Mouse (Mus musculus) testis, adult 2 months (tissue): Measurements from ENCODE around the gene Me3. TPM values are rescaled to one million over a fixed set of nuclear protein-coding genes. Genes with fewer than 3 reads are reported as not detected.

ENCODE experiments used
- H3K27ac ChIP-seq: fragments of 200-500 bp; 2 replicates; pipeline ENCODE4 v1.5.1; 2012; ENCODE audit warnings: low read depth, low read length; ENCODE audit not compliant: control insufficient read depth, insufficient read depth
- H3K27me3 ChIP-seq: fragments of 200-500 bp; 2 replicates; pipeline ENCODE4 v1.6.1; 2012; ENCODE audit warnings: mild to moderate bottlenecking, low read length, moderate library complexity; ENCODE audit not compliant: control insufficient read depth, insufficient read depth
- H3K36me3 ChIP-seq: fragments of 200-500 bp; 2 replicates; pipeline ENCODE4 v1.6.1; 2012; ENCODE audit warnings: mild to moderate bottlenecking, low read length; ENCODE audit not compliant: control insufficient read depth, insufficient read depth
- H3K4me1 ChIP-seq: fragments of 200-500 bp; 2 replicates; pipeline ENCODE4 v1.6.1; 2012; ENCODE audit warnings: low read length; ENCODE audit not compliant: control insufficient read depth, insufficient read depth
- H3K4me3 ChIP-seq: fragments of 200-500 bp; 2 replicates; pipeline ENCODE4 v1.5.1; 2012; ENCODE audit warnings: low read depth, mild to moderate bottlenecking, low read length, moderate library complexity, mixed read lengths; ENCODE audit not compliant: control insufficient read depth
- CTCF ChIP-seq: fragments of 200-500 bp; IDR thresholded peaks from 2 replicates; pipeline ENCODE4 v1.5.1; 2012; ENCODE audit warnings: low read depth, mild to moderate bottlenecking, inconsistent platforms, low read length, moderate library complexity; ENCODE audit not compliant: control insufficient read depth, insufficient read depth, insufficient replicate concordance
- POLR2A ChIP-seq: fragments of 200-500 bp; IDR thresholded peaks from 2 replicates; pipeline ENCODE4 v1.6.1; 2012; ENCODE audit warnings: low read depth, mild to moderate bottlenecking, inconsistent platforms, low read length, moderate library complexity; ENCODE audit not compliant: control insufficient read depth
- polyA plus RNA-seq: library from polyadenylated mRNA; depleted of rRNA; stranded (reverse); fragments of >200 nt; gene quantifications from 2 replicates; pipeline ENCODE4 v1.2.3, GENCODE M21; 2012

The Me3 gene
- polyA plus RNA-seq, 1 experiment, result 17.0 TPM

DNA sequence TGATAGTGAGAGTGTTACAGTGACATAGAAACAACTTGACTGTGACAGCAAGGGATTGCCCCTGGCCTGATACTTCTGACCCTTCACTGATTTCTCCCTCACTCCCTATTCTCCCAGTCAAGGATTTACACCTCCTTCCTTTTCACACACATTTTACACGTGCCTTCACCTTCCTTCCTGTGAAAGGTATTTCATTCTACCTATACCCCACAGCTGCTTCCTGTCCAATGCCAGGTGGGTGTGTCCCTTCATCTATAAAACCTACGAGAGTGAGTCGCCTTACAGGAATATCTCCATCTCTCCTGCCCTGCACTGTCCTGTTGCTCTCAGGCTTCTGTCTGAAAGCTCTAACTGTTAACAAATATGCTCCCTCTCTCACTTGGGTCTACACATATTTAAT, 163.2 kb downstream of the Me3 start:
- Histone ChIP-seq H3K4me1 (no peaks in the 10 kb centered on the region), H3K27me3 (no peaks in the 10 kb centered on the region), H3K4me3 (no peak overlapping the region), H3K27ac (no peak overlapping the region), H3K36me3 (no peaks in the 10 kb centered on the region)
- TF ChIP-seq CTCF (no peak), POLR2A (no peak)

DNA sequence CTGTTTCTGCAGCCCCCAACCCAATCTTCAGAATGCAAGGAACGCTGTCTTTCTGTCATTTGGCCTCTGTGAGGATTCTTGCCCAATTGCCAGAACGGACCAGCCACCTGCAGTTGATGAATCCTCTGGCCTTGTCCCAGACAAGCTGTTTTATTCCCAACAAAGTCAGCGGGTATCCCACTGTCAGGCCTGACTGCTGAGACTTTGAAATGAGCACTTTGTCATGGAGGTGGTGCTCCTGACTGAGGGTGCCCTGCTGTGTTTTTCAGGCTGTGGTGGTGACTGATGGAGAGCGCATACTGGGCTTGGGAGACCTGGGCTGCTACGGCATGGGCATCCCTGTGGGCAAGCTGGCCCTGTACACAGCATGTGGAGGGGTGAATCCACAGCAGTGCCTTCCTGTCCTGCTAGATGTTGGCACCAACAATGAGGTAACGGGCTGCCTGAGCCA, 164.2 kb downstream of the Me3 start:
- H3K4me3 ChIP-seq, result no peak overlapping the region
- no peaks in the 10 kb centered on the region for H3K36me3 ChIP-seq
- no peaks in the 10 kb centered on the region for H3K27me3 ChIP-seq
- TF ChIP-seq CTCF (no peak), POLR2A (no peak)
- H3K4me1 ChIP-seq, result no peaks in the 10 kb centered on the region
- H3K27ac ChIP-seq, result no peak overlapping the region

DNA sequence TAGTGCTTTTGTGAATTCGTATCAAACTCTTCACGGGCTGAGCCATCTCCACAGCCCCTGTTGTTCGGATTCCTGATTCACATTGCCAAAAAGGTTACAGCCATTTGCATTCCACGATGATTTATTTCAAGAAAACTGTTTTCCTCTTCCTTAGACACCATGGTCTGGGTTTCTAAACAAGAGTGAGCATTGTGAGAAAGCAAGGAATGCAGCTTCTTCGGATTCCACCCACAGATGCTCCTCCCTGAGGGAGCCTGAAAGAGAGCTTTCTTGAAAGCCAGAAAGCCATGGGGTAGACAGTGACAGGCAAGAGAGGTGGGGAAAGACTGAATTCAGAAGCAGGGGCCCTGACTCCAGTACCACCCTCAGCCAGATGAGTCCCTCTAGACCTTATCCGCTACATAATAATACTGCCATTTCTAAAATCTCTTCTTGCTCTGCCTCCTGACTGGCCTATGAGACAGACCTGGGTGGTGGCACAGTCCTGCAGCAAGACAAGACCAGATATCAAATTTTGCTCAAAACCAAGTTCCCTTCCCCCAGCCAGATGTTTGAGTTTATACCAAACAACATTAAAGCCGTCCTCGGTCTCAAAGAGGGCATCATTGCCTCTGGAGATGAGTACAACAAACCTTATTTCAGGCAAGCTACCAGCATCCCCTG, 166.3 kb downstream of the Me3 start:
- TF ChIP-seq CTCF (no peak), POLR2A (no peak)
- Histone ChIP-seq H3K36me3 (no peaks in the 10 kb centered on the region), H3K4me1 (no peaks in the 10 kb centered on the region), H3K27me3 (no peaks in the 10 kb centered on the region), H3K27ac (no peak overlapping the region), H3K4me3 (no peak overlapping the region)

DNA sequence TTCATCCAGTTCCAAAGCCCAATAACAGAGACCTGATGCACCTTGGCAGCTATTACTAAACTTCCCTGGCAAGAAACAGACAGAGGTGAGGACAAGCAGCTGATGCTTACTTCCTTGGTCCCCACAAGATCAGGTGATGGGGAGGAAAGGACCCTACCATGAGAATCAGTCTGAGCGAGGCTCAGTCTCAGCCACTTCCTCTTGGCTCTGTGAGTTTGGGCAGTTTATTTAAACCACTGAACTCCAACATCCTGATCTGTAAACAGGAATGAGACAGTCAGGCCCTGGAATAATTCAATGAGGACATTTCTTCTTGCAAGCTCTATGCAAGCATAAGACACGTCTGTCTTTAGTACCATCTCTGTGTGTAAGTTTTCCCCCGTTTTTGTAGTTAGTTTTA, 170.3 kb downstream of the Me3 start:
- Histone ChIP-seq H3K4me3 (no peak overlapping the region), H3K27me3 (no peaks in the 10 kb centered on the region), H3K4me1 (no peaks in the 10 kb centered on the region), H3K27ac (no peak overlapping the region), H3K36me3 (no peaks in the 10 kb centered on the region)
- TF ChIP-seq CTCF, result no peak
- TF ChIP-seq POLR2A, result no peak

DNA sequence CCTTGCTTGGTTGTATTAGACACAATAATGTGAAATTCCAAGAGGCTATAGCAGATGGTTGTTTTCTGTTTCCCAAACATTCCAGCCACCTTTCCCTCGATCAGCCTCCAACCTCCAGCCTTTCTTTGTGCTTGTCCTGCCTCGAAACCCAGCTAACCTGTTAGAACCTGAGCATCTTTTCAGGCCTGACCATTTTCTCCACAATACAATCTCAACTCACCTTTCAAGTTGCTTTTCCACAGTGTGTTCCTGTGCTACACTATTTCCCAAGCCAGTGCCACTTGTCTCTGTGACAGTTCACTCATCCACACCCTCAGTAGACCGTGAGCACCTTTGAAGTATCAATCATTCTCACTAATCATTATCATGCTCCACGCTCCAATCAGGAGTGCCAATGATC, 171.8 kb downstream of the Me3 start:
- no peak overlapping the region for H3K27ac ChIP-seq
- no peaks in the 10 kb centered on the region for H3K27me3 ChIP-seq
- no peaks in the 10 kb centered on the region for H3K36me3 ChIP-seq
- no peak overlapping the region for H3K4me3 ChIP-seq
- TF ChIP-seq POLR2A (no peak), CTCF (no peak)
- H3K4me1 ChIP-seq, result no peaks in the 10 kb centered on the region

- Histone ChIP-seq H3K27me3 (no peaks in the 10 kb centered on the region), H3K4me1 (no peaks in the 10 kb centered on the region), H3K36me3 (no peaks in the 10 kb centered on the region), H3K27ac (no peak overlapping the region), H3K4me3 (no peak overlapping the region)
- TF ChIP-seq CTCF (no peak), POLR2A (no peak)
These were observed 177.2 kb downstream of the Me3 start for GRCm38 (mm10) chr7:89809400-89809799.

- TF ChIP-seq POLR2A, result no peak
- no peak for TF ChIP-seq CTCF
- Histone ChIP-seq H3K36me3 (no peaks in the 10 kb centered on the region), H3K27me3 (no peaks in the 10 kb centered on the region), H3K4me3 (peak overlapping the region; percentile 69), H3K27ac (no peak overlapping the region), H3K4me1 (peaks cover 8% of the 10 kb centered on the region)
These were observed 196.4 kb downstream of the Me3 start for GRCm38 (mm10) chr7:89828436-89829065.

GRCm38 (mm10) chr7:89829201-89829600, 197.0 kb downstream of the Me3 start:
- peak overlapping the region; percentile 69 for H3K4me3 ChIP-seq
- TF ChIP-seq POLR2A (no peak), CTCF (peak; percentile 20; the same call in 1 of the 2 replicates)
- H3K27ac ChIP-seq, result no peak overlapping the region
- H3K36me3 ChIP-seq, result no peaks in the 10 kb centered on the region
- peaks cover 8% of the 10 kb centered on the region for H3K4me1 ChIP-seq
- H3K27me3 ChIP-seq, result no peaks in the 10 kb centered on the region
